Mouse (Mus musculus): Measurements from ENCODE around the gene Slc19a1. TPM values are rescaled to one million over a fixed set of nuclear protein-coding genes. Genes with fewer than 3 reads are reported as not detected.
A peak's percentile ranks its signal among the peaks of the same experiment; 100 is the strongest.

The Slc19a1 gene
- polyA plus RNA-seq (2015; fragmentation: Nextera tagmentation; extraction: Ambion mirVana): 43.1 and 43.7 TPM in 2 replicates

DNA sequence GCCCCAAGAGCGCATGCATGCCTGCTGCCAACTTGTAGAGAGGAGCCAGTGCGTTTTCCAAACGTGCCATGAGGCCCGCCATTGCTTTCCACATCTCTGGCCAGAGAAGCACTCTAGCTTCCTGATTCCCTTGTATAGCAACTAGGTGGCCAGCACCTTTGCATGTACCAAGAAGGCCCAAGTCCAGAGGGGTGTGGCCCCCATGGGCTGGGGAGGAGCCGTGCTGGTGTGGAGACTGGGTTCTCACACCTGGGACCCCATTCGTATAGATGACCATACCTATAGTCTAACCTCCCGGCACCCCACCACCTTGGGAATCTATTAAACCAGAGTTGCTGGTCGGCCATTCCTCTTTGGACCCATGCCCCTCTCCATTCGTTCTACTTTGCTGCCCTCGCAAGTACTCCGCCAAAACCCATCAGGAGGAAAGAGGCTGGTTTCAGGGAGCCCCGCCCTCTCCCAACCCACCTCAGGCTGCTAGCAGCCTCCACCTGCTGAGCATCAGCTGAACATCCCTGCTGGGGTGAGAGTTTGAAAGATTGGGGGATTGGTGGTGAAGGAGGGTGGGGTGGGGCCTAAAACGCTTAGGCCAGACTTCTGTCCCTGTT, at the start of gene Slc19a1:
Gene Slc19a1, plus strand, starts transcription at position 474 of the 608 bp plus-strand sequence.
- peaks cover 30% of the 10 kb centered on the region for H3K4me1 ChIP-seq
- ATAC-seq (replicated peaks; ENCODE audit: low FRiP score): peak; percentile 0; the same call in 1 of the 2 replicates
- 42% methylated on average over 13 of the region's 13 CpGs for WGBS
- peak within 1 kb of the TSS; percentile 90 for H3K4me2 ChIP-seq
- no peaks in the 10 kb centered on the region for H3K36me3 ChIP-seq
- peak within 1 kb of the TSS; percentile 74 for H3K4me3 ChIP-seq (replicated peaks)
- no peaks in the 10 kb centered on the region for H3K27me3 ChIP-seq
- H3K9me3 ChIP-seq (replicated peaks): no peaks in the 10 kb centered on the region
- H3K9ac ChIP-seq: peak within 1 kb of the TSS; percentile 76
- peak within 1 kb of the TSS; percentile 91 for H3K27ac ChIP-seq

DNA sequence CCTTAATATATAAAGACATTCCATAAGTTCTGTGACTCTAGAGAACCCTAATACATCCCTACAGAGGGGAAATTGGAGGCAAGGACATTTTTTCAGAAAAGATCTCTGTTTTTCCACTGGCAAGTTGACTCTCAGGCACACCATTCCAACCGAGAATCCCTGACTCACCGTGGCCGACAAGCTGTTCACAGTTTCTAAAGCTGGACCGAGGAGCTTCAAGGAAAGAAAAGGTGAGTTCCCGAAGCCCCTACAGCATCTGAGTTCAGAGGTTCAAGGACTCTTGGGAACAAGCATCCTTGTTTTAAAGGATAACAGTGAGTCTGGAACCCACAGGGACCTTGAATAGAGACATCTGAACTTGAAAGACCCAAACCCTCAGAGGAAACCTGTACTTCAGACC, 43.5 kb upstream of the Slc19a1 start:
- no peak overlapping the region for H3K4me2 ChIP-seq
- H3K4me1 ChIP-seq: peaks cover 6% of the 10 kb centered on the region; the same call in 1 of the 2 replicates
- WGBS: 88% methylated on average over 5 of the region's 5 CpGs
- ATAC-seq (replicated peaks; ENCODE audit: low FRiP score): no peak
- no peak overlapping the region for H3K4me3 ChIP-seq (replicated peaks)
- H3K27me3 ChIP-seq: no peaks in the 10 kb centered on the region
- H3K27ac ChIP-seq: no peak overlapping the region
- H3K9me3 ChIP-seq (replicated peaks): no peaks in the 10 kb centered on the region
- H3K36me3 ChIP-seq: no peaks in the 10 kb centered on the region
- H3K9ac ChIP-seq: no peak overlapping the region

DNA sequence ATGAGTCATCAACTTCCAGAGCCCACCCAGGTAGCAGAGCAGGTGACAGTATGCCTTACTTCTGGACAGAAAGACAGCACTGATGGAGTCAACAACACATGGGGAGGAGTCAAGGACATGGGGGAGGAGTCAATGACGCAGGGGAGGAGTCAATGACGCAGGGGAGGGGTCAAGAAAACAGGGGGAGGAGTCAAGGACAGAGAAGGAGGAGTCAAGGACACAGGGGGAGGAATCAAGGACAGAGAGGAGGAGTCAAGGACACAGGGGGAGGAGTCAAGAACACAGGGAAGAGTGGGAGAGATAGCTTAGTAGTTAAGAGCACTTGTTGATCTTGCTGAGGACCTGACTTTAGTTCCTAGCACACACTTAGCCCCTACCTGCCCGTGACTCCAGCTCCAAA, 39.6 kb upstream of the Slc19a1 start:
- no peaks in the 10 kb centered on the region for H3K27me3 ChIP-seq
- no peak overlapping the region for H3K4me3 ChIP-seq (replicated peaks)
- no peak overlapping the region for H3K27ac ChIP-seq
- no peaks in the 10 kb centered on the region for H3K36me3 ChIP-seq
- no peak for ATAC-seq (replicated peaks; ENCODE audit: low FRiP score)
- H3K9me3 ChIP-seq (replicated peaks): no peaks in the 10 kb centered on the region
- peaks cover 6% of the 10 kb centered on the region; the same call in 1 of the 2 replicates for H3K4me1 ChIP-seq
- no peak overlapping the region for H3K9ac ChIP-seq
- 63% methylated on average over 3 of the region's 3 CpGs for WGBS
- H3K4me2 ChIP-seq: no peak overlapping the region

DNA sequence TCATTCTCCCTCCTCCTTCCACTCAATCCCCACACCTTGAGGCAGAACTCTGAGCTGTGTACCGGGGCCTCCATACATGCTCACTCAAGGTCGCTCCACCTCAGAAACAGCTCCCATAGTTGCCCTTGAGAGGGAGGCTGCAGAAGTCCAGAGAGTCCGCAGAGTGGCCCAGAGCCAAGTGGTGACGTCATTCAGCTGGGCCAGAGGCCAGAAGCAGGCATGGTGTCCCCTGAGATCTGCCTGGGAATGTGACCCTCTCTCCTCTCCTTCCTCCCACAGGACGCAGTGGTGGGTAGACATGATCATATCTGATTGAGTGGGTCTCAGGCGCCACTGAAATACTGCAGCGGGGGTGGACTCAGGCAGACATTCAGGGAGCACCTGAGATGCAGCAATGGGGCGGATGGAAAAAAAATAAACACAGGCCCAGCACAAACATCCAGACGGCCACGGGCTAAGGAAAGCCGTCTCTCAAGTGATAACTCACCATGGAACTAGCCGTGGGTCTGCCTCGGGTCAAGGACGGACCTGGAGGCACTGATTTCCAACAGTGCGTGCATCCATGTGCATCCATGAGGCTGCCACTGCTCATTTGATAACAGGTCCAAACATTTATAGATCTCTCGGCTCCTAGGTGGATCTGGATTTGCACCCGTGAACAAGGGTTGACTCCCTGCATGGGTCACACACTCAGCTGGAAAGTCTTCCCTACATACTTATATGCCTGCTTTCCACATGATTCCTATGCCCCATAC, 34.1 kb upstream of the Slc19a1 start:
- H3K27me3 ChIP-seq: no peaks in the 10 kb centered on the region
- WGBS: 28% methylated on average over 17 of the region's 17 CpGs
- ATAC-seq (replicated peaks; ENCODE audit: low FRiP score): peak; percentile 79
- H3K9ac ChIP-seq: no peak overlapping the region
- no peak overlapping the region for H3K4me3 ChIP-seq (replicated peaks)
- no peaks in the 10 kb centered on the region for H3K9me3 ChIP-seq (replicated peaks)
- H3K4me1 ChIP-seq: peaks cover 10% of the 10 kb centered on the region
- H3K27ac ChIP-seq: peak overlapping the region; percentile 42; the same call in 1 of the 2 replicates
- H3K36me3 ChIP-seq: no peaks in the 10 kb centered on the region
- no peak overlapping the region for H3K4me2 ChIP-seq

DNA sequence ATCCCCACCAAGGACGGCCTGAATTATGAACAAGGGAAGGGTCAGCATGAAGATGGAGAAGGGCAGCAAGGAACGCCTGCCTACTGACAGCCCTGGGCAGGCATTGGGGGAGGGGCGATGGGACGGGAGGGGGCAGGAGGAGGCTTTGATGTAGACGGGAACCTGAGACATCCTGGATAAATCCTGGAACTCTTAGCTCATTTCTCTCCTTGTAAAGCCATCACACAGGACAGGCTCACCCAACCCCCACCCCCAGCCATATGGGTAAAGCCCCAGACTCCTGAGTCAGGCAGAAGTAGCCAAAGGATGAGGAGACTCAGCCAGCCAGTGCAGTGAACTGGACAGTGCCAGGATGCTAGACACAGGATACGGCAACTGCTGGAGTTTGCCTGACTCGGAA, 27.1 kb upstream of the Slc19a1 start:
- Histone ChIP-seq H3K4me3 (replicated peaks) (no peak overlapping the region), H3K27me3 (no peaks in the 10 kb centered on the region), H3K4me2 (no peak overlapping the region), H3K4me1 (peaks cover 18% of the 10 kb centered on the region), H3K9me3 (replicated peaks) (no peaks in the 10 kb centered on the region), H3K36me3 (no peaks in the 10 kb centered on the region), H3K27ac (no peak overlapping the region), H3K9ac (no peak overlapping the region)
- ATAC-seq (replicated peaks; ENCODE audit: low FRiP score): no peak
- 16% methylated on average over 7 of the region's 7 CpGs for WGBS

DNA sequence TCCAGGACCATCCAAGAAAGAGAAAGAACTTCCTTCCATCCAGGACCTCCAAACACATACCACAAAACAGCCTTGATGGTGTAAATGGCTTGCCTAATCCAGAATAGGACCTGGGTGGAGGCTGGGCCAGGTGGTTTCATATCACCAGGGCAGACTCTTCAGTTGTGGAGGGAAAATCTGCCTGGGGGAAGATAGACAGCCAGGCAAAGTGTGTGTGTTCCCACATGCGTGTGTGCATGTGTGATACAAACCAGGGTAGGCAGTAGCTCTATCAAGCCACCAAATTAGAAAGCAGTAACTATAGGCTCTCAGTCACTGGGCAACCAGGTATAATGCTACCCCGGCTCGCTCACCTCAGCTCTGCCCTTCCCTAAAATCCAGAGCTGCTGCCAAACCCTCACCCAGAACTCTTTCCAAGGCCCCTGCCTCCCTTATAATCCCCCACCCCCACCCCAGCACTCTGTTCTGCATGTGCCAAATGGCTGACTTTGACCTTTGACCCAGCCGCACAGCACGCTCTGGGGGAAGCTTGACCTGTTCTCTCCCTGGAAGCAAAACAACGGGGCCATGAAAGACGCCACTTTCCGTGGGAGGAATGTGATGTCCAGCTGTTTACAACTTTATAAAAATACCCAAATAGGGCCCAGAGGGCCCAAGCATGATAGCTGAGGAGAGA, 24.5 kb upstream of the Slc19a1 start:
- Histone ChIP-seq H3K4me3 (replicated peaks) (no peak overlapping the region), H3K9me3 (replicated peaks) (no peaks in the 10 kb centered on the region), H3K9ac (no peak overlapping the region), H3K27me3 (no peaks in the 10 kb centered on the region), H3K36me3 (no peaks in the 10 kb centered on the region), H3K4me2 (no peak overlapping the region), H3K27ac (peak overlapping the region; percentile 45), H3K4me1 (peaks cover 18% of the 10 kb centered on the region)
- ATAC-seq (replicated peaks; ENCODE audit: low FRiP score): no peak
- 35% methylated on average over 8 of the region's 8 CpGs for WGBS

DNA sequence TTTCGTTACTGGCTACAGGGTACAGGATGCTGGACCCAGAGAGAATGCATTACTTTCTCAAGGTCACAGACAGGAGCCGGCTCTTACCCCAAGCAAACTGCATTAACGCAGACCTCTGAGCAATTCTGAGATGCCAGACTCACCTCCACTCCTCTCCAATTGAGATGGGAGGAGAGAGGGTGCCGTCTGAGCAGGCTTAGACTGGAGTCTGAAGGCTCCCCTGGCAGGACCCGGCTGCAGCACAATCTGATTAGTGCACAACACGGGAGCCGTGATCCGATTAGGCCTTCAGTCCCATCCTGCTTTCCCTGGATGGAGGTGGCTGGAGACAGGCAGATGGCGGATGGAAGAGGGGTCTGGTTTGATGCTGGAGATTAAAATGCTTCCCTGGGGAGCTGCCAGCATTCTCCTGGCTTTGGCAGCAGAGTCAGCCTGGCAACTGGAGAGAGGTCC, 23.9 kb upstream of the Slc19a1 start:
- Histone ChIP-seq H3K27ac (peak overlapping the region; percentile 45), H3K27me3 (no peaks in the 10 kb centered on the region), H3K4me1 (peaks cover 18% of the 10 kb centered on the region), H3K9ac (no peak overlapping the region), H3K36me3 (no peaks in the 10 kb centered on the region), H3K4me3 (replicated peaks) (no peak overlapping the region), H3K4me2 (no peak overlapping the region), H3K9me3 (replicated peaks) (no peaks in the 10 kb centered on the region)
- 23% methylated on average over 9 of the region's 9 CpGs for WGBS
- no peak for ATAC-seq (replicated peaks; ENCODE audit: low FRiP score)

DNA sequence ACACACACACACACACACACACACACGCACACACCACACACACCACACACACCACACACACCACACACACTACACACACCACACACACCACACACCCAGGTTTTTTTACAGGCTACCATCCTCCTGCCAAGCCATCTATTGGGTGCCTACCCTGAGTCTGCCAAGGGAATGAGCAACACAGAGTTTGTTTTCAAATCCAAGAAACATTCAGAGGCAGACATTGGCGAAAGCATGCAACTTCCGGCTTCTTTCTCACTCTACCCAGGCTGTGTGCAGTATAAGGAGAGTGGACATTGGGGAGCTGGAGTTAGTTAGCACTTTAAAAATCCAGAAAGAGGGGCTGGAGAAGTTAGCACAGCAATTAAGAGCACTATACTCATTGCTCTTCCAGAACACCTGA, 23.3 kb upstream of the Slc19a1 start:
- Histone ChIP-seq H3K27me3 (no peaks in the 10 kb centered on the region), H3K4me3 (replicated peaks) (no peak overlapping the region), H3K36me3 (no peaks in the 10 kb centered on the region), H3K9me3 (replicated peaks) (no peaks in the 10 kb centered on the region), H3K4me2 (no peak overlapping the region), H3K9ac (no peak overlapping the region), H3K27ac (no peak overlapping the region), H3K4me1 (peaks cover 18% of the 10 kb centered on the region)
- WGBS: 95% methylated on average over 3 of the region's 3 CpGs
- no peak for ATAC-seq (replicated peaks; ENCODE audit: low FRiP score)

DNA sequence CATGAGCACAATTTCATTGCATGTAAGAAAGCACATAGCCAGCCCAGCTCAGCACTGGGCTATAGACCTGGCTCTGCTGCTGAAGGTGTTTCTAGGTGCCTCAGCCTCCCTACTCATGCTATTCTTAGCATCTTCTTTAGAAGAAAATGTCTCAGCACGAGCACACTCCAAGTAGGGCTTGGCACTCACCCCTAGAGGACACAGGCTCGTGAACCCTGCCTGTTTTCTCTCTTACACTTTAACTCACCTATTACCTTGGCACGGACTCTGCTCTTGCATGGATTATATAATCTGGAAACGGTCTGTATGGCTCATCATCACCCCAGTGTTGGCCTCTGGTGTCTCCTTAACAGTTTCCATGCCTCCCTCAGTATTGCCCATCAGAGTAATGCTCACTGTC, 20.4 kb upstream of the Slc19a1 start:
- 87% methylated on average over 4 of the region's 4 CpGs for WGBS
- no peaks in the 10 kb centered on the region for H3K36me3 ChIP-seq
- H3K9me3 ChIP-seq (replicated peaks): no peaks in the 10 kb centered on the region
- no peak overlapping the region for H3K4me2 ChIP-seq
- no peak overlapping the region for H3K27ac ChIP-seq
- H3K27me3 ChIP-seq: no peaks in the 10 kb centered on the region
- ATAC-seq (replicated peaks; ENCODE audit: low FRiP score): no peak
- H3K9ac ChIP-seq: no peak overlapping the region
- H3K4me3 ChIP-seq (replicated peaks): no peak overlapping the region
- H3K4me1 ChIP-seq: peaks cover 17% of the 10 kb centered on the region

DNA sequence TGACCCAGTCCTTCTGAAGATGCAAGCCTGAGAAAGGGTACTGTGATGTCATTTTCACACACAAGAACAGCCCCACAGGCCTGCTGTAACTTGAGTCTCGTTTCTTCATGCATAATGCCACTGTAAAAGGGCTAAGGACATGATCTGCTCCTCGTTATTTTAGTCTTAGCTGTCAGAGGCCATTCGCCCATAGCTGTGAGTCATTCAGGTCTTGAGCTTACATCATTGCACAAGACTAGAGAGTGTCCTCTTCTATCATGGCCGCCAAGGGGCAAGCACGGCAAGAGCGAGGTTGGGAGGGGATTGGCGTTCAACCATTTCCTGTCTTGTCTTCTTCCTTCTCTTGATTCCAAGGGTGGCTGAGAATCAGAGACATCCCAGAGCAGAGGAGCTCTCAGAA, 16.0 kb upstream of the Slc19a1 start:
- 0 out of 2 replicates have a peak, but pooled peaks cover 6% of the 10 kb centered on the region for H3K4me1 ChIP-seq
- H3K4me2 ChIP-seq: no peak overlapping the region
- H3K27me3 ChIP-seq: no peaks in the 10 kb centered on the region
- WGBS: 74% methylated on average over 7 of the region's 7 CpGs
- H3K27ac ChIP-seq: no peak overlapping the region
- no peaks in the 10 kb centered on the region for H3K36me3 ChIP-seq
- H3K9me3 ChIP-seq (replicated peaks): no peaks in the 10 kb centered on the region
- no peak overlapping the region for H3K9ac ChIP-seq
- H3K4me3 ChIP-seq (replicated peaks): no peak overlapping the region
- no peak for ATAC-seq (replicated peaks; ENCODE audit: low FRiP score)

DNA sequence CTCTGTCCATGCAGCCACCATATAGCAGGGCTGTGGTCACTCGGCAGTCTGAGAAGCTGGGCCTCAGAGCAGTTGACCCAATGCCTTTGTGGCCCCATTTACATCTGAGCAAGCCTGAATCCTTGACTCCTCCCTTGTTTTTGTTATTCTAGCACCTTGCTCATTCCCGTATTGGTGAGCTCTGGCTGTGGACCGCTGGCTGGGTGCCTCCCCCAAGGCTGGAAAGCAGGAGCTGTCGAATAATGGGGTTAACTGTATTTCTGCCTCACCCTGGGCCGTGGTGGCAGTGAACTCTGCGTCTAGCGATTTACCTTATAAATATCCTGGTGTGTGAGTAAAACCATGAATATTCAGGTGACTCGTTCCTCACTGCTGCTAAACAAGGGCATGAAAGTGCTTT, 15.5 kb upstream of the Slc19a1 start:
- Histone ChIP-seq H3K36me3 (no peaks in the 10 kb centered on the region), H3K27ac (no peak overlapping the region), H3K4me1 (peaks cover 7% of the 10 kb centered on the region; the same call in 1 of the 2 replicates), H3K4me3 (replicated peaks) (no peak overlapping the region), H3K9ac (no peak overlapping the region), H3K9me3 (replicated peaks) (no peaks in the 10 kb centered on the region), H3K27me3 (no peaks in the 10 kb centered on the region), H3K4me2 (no peak overlapping the region)
- no peak for ATAC-seq (replicated peaks; ENCODE audit: low FRiP score)
- 23% methylated on average over 8 of the region's 8 CpGs for WGBS

DNA sequence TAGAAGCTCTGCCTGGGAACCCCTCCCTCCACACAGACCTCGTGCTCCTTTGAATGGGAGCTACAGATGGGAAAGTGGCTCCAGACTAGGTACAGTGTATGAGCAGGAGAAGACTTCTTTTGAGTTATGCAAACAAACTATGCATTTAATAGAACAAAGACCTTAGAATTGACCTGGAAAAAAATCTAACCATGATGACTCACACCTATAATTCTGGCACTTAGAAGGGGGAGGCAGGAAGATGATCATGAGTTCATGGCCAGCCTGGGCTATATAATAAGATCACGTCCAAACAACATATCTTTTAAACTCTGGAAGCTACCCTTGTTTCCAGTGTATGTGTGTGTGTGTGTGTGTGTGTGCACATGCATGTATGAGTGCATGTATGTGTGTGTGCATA, 15.0 kb upstream of the Slc19a1 start:
- Histone ChIP-seq H3K9me3 (replicated peaks) (no peaks in the 10 kb centered on the region), H3K4me1 (peaks cover 12% of the 10 kb centered on the region; the same call in 1 of the 2 replicates), H3K4me2 (no peak overlapping the region), H3K27ac (no peak overlapping the region), H3K4me3 (replicated peaks) (no peak overlapping the region), H3K36me3 (no peaks in the 10 kb centered on the region), H3K27me3 (no peaks in the 10 kb centered on the region), H3K9ac (no peak overlapping the region)
- 74% methylated on average over 2 of the region's 2 CpGs for WGBS
- ATAC-seq (replicated peaks; ENCODE audit: low FRiP score): no peak
